Mouse (Mus musculus) megakaryocyte-erythroid progenitor cell, adult 5-6 weeks (primary cell): ENCODE data around the gene Larp4. TPM values are rescaled to one million over a fixed set of nuclear protein-coding genes. Genes with fewer than 3 reads are reported as not detected.
A peak's percentile ranks its signal among the peaks of the same experiment; 100 is the strongest.

ENCODE experiments used
- ATAC-seq: replicated peaks from 2 replicates; pipeline ENCODE4 v1.8.0; 2016; ENCODE audit warnings: mild to moderate bottlenecking, inconsistent platforms; ENCODE audit not compliant: severe bottlenecking, poor library complexity, low FRiP score, low TSS enrichment
- total RNA-seq, 2 experiments: library from RNA; stranded (forward) in 1 of 2; stranded (reverse) in 1 of 2; fragments of 200-1000, 215-1000 nt in 1 of 2; fragments of >200 nt in 1 of 2; fragmentation: Nextera tagmentation in 1 of 2; gene quantifications; 2 replicates each; pipeline ENCODE4 v1.2.3; 2014 to 2017

The Larp4 gene
- total RNA-seq, 2 experiments from 2014 or later = 103 to 121 TPM

GRCm38 (mm10) chr15:99999390-99999789 lies 29.5 kb downstream of the Larp4 start:
- ATAC-seq = no peak

DNA sequence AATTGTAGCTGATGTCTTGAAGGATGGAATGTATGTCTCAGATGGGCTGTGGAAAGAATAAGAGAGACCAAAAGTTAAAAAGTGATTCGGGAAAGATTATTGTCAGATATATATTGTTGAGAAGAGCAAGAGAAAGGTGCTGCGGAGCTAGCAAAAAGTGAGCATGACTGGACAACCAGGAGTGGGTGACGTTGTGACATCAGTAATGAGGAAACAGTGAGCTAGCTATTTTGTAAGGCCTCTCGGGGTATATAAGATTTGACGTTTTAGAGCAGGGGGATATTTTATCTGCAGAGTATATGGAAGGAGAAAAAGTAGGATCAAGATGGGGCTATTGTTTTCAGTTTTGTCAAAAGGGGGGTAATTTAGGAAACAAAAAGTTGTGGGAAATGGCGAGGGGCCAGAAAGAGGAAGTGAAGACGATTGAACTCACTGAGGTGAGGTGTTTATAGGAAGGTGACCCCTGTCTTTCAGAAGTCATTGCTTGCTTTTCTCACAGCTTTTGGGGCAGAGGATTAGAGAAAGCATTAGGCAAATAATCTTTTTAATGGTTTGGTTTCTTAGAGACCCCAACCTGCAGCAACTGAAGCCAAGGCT lies 34.9 kb downstream of the Larp4 start:
- ATAC-seq = no peak

GRCm38 (mm10) chr15:100006180-100006579 lies 36.3 kb downstream of the Larp4 start:
- ATAC-seq = no peak

DNA sequence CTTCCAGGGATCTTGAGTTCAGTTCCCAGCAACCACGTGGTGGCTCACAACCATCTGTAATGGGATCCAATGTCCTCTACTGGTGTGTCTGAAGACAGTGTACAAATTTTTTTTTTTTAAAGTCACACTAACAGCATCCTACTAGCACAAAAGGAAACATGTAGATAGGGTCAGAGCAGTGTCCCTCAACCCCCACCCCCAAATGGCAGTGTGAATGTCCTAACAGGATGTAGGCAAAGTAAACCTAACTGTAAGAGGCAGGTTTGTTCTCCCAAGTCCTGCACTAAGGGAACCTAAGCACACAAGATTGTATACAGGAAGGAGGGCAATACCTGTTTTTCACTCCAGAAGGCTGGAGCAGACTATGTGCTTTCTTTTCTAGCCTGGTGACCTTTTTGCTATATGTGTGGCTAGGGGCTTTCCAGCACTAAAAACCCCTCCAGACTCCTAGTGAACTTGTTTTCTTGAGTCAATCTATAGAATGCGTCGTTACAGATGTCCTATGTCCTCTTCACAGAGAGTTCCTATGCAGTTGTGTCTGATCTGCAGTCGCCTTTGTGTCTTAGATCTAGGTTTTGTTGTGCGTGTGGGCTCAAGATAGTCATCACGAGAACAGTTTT lies 48.5 kb downstream of the Larp4 start:
- no peak for ATAC-seq

GRCm38 (mm10) chr15:100021175-100021574 lies 51.3 kb downstream of the Larp4 start:
- no peak for ATAC-seq

DNA sequence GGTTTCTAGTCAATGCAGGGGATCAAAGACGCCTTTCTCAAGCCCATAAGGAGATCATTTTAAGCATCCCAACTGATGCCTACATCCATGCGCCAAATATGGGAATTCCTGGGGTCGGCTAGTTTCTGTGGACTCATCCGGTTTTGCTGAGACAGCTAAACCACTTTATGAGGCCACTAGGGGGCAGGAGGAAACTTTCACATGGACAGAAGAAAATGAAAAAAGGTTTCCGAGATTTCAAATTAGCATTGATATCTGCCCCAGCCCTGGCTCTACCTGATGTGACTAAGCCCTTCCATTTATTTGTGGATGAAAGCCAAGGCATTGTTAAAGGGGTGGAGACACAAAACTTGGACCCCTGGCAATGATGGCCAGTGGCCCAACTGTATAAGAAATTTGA lies 53.1 kb downstream of the Larp4 start:
- ATAC-seq = peak; percentile 70

DNA sequence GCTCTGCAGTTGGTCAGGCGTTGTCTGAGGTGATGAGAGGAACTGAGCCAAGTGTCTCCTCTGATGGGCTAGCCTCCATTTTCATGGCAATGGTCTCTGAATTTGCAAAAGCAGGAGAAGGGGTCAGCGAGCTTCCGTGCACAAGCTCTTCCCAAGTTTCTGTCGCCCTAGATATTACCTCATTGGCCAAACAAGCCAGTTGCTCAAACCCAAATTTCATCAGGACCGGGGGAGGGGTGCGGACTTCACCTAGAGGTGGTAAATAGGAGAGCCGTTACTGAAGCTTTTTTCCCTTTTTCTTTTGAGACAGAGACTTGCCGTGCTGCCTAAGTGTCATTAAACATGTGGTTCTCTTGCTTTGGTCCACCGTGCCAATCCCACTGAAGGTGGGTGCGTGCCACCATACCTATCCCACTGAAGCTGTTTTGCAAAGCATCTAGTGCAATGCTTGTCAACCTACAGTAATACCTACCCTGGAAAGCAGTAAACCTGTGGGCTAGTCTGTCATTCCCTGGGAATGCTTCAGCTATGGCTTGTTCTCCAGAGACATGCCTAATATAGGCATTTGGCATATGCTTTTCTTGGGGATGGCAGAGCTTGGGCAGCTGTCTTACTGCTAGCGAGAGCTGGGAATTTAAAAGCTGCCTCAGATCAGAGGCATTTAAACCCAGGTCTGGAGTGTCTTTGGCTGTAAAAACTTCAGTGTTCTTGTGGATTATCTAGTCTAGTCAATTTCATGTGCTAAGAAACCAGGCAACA lies 55.4 kb downstream of the Larp4 start:
- ATAC-seq = no peak

DNA sequence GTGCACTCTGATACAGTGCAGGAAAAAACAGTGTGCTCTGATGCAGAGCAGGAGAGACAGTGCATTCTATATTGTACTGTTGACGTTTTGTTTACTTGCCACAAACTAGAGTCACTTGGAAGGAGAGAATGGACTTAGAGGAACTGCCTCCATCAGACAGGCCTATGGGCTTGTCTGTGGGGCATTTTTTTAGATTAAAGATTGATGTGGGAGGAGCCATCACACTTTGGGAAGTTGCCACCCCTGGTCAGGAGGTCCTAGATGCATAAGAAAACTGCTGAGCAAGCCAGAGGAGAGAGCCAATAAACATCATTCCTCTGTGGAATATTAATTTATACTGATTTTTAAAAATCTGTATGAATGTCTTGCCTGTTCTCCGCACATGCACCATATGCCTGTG lies 58.3 kb downstream of the Larp4 start:
- ATAC-seq = no peak

GRCm38 (mm10) chr15:100029497-100029896 lies 59.6 kb downstream of the Larp4 start:
- ATAC-seq = no peak

- ATAC-seq = no peak
These were observed 60.0 kb downstream of the Larp4 start for GRCm38 (mm10) chr15:100029900-100030299.

GRCm38 (mm10) chr15:100032546-100032945 lies 62.7 kb downstream of the Larp4 start:
- ATAC-seq = no peak

- peak; percentile 82 for ATAC-seq
These were observed 68.7 kb downstream of the Larp4 start, which contains the start of gene Dip2b for GRCm38 (mm10) chr15:100038470-100038971. TSS of gene Dip2b (plus strand) at chr15:100038664.

DNA sequence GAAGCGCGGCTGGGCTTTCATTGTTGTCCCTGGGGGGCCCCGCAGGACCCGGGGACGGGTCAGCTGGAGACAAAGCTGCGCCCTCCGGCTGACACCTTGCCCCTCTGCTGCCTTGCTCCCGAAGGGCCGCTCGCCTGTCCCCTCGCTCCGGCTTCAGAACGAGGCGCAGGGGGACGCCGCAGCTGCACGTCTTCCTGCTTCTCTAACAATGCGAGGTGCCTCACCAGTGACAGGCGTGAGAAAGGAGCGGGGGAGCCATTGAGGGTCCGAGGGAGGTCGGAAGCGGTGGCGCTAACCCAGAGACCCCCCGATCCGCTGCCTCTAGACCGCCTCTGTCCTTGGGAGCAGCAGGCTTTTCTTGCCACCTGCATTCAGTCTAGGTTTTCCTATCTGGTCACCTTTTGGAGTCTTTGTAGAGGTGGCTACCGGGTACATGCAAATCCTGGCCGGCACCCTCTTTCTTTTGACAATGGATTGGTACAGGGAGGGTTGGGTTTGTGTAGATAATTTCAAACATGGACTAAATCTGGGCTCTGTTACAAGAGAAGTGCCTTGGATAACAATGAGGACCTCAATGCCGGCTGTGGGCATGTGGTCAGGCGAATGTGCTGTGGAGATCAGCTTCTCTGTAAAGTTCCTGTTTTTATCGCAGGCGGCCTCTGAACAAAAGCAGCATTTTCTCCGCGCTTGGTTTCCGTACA lies 69.3 kb downstream of the Larp4 start:
- peak; percentile 30; the same call in 1 of the 2 replicates for ATAC-seq

DNA sequence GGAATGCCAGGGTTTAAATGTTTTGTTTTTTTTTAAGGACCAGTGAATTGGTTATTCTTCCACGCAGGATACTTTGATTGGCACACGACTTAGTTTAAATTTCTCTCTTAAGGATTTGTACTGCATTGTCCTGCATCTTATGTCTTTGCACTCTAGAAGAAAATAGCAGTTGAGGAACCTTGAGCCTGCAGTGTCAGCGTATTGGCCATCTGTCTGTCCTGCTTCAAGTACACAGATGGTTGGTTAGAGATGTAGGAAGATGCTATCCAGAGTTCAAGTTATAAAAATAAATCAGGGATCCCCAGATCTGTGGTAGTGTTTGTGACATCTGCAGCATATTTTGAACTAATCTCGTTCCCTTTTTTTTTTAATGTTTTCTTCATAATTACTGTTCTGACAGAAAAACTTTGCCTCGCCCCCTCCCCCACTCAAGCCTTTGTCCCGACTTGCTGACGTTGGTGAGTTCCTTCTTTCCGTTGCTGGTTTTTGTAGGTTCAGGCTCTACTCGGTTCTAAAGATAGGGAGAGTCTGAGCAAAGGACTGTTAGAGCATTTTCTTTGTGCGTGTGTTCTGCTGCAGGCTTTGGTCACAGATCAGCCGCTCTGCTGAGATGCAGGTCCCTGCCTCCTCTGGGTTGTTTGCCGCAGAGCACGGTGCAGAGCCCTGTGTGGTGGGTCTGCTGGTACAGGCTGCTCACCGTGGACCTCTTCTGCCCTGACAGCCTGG lies 70.8 kb downstream of the Larp4 start:
- no peak for ATAC-seq

GRCm38 (mm10) chr15:100041267-100042047 lies 71.6 kb downstream of the Larp4 start:
- ATAC-seq = no peak

DNA sequence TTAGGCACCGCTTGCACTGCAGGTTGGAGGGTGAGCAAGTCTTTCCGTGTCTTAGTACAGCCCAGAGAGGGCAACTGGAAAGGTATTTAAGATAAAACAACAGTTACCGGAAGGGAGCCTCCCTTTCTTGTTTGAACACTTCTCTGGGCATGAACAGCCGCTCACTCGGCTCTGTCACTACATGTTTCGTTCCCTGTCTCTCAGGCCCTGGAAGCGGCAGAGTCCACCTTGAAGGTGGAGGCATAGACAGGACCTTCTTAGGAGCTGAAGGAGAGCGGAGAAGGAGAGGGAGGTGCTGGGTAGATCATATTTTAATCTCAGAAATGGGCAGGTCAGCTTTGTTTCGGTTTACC lies 72.2 kb downstream of the Larp4 start:
- no peak for ATAC-seq

- ATAC-seq = no peak
These were observed 75.7 kb downstream of the Larp4 start for GRCm38 (mm10) chr15:100045576-100045975.

DNA sequence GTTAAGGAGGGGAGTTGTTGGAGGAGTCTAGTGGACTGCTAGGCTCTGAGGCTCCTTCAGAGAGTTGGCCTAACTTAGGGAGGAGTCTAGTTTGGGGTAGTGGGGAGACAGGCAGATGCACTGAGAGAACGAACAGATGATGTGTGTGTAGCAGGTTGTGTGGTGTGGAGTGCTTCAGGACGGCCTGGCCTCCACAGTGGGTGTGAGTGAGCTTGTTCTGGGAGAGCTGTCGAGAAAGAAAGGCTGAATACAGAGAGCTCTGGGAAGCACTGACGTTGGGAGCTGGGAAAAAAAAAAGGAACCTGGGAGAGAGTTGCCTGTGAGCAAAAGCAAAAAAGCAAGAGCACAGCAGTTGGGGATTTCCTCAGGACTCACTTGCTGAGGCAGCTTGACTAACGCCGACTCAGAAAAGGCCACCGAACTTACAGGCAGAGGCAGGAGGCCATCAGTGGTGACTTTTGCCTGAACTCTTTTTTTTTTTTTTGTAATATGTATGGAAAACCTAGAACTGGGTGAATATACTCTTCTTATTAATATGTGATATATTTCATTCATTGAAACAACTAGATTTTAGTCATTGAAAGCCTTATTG lies 79.7 kb downstream of the Larp4 start:
- ATAC-seq = no peak
